Mouse (Mus musculus) forebrain, embryonic 11.5 days (tissue): Measurements from ENCODE around the gene Iffo1. TPM values are rescaled to one million over a fixed set of nuclear protein-coding genes. Genes with fewer than 3 reads are reported as not detected.
A peak's percentile ranks its signal among the peaks of the same experiment; 100 is the strongest.

Source experiments
- ATAC-seq: fragments of 200-750 bp; cut with Nextera tagmentation; replicated peaks from 2 replicates; pipeline ENCODE4 v1.8.0; 2017; ENCODE audit warnings: moderate TSS enrichment; ENCODE audit not compliant: low FRiP score
- DNase-seq: peaks from one replicate; pipeline ENCODE4 v3.0.0-alpha.2; 2017; ENCODE audit warnings: low spot score
- H3K27ac ChIP-seq: fragments of 300-500 bp; sonication (generic); 2 replicates; pipeline ENCODE4 v1.5.1; 2014; ENCODE audit warnings: low read depth, low read length
- H3K27me3 ChIP-seq: fragments of 300-500 bp; sonication (generic); 2 replicates; pipeline ENCODE4 v1.6.1; 2014; ENCODE audit warnings: mild to moderate bottlenecking, low read length, mixed read lengths; ENCODE audit not compliant: control insufficient read depth, insufficient read depth
- H3K36me3 ChIP-seq: fragments of 300-500 bp; sonication (generic); 2 replicates; pipeline ENCODE4 v1.6.1; 2014; ENCODE audit warnings: mild to moderate bottlenecking, low read length, moderate library complexity, mixed read lengths; ENCODE audit not compliant: control insufficient read depth, insufficient read depth
- H3K4me1 ChIP-seq: fragments of 300-500 bp; sonication (generic); replicated peaks from 2 replicates; pipeline ENCODE4 v1.6.1; 2014; ENCODE audit warnings: low read length, mixed read lengths; ENCODE audit not compliant: control insufficient read depth, insufficient read depth
- H3K4me2 ChIP-seq: fragments of 300-500 bp; sonication (generic); 2 replicates; pipeline ENCODE4 v1.6.1; 2014; ENCODE audit warnings: low read depth, mild to moderate bottlenecking, low read length, moderate library complexity, mixed read lengths; ENCODE audit not compliant: severe bottlenecking
- H3K4me3 ChIP-seq: fragments of 300-500 bp; sonication (generic); 2 replicates; pipeline ENCODE4 v1.5.1; 2014; ENCODE audit warnings: low read depth, low read length
- H3K9ac ChIP-seq: fragments of 300-500 bp; sonication (generic); 2 replicates; pipeline ENCODE4 v1.6.1; 2014; ENCODE audit warnings: low read length
- H3K9me3 ChIP-seq: fragments of 300-500 bp; sonication (generic); 2 replicates; pipeline ENCODE4 v1.6.1; 2016; ENCODE audit warnings: low read length, mixed read lengths; ENCODE audit not compliant: control insufficient read depth
- WGBS: fragments of 180-500 bp; shearing (Covaris S2); extraction: QIAGEN DNeasy Blood & Tissue Kit; methylation state at CpG from one replicate; pipeline ENCODE4 v1.1.7; 2014; 5-methylcytosine and 5-hydroxymethylcytosine counted together
- polyA plus RNA-seq: library from polyadenylated mRNA; unstranded; fragments of >200 nt; fragmentation: Nextera tagmentation; extraction: Ambion mirVana; gene quantifications from 2 replicates; pipeline ENCODE4 v1.2.1, GENCODE M21; 2014

Gene Iffo1
- polyA plus RNA-seq, 1 experiment from 2014 or later = 12.3 TPM

GRCm38 (mm10) chr6:125166861-125167650 is 22.0 kb downstream of the Iffo1 start:
- peak overlapping the region; percentile 96; the same call in 1 of the 2 replicates for H3K4me3 ChIP-seq
- ATAC-seq (no peak), DNase-seq (peak; percentile 75)
- peak overlapping the region; percentile 88 for H3K27ac ChIP-seq
- peak overlapping the region; percentile 99 for H3K9ac ChIP-seq
- H3K4me1 ChIP-seq = peaks cover 26% of the 10 kb centered on the region
- peaks cover 29% of the 10 kb centered on the region for H3K36me3 ChIP-seq
- no peaks in the 10 kb centered on the region for H3K27me3 ChIP-seq
- no peaks in the 10 kb centered on the region for H3K9me3 ChIP-seq
- WGBS = 15% methylated on average over 10 of the region's 10 CpGs
- H3K4me2 ChIP-seq = peak overlapping the region; percentile 76

DNA sequence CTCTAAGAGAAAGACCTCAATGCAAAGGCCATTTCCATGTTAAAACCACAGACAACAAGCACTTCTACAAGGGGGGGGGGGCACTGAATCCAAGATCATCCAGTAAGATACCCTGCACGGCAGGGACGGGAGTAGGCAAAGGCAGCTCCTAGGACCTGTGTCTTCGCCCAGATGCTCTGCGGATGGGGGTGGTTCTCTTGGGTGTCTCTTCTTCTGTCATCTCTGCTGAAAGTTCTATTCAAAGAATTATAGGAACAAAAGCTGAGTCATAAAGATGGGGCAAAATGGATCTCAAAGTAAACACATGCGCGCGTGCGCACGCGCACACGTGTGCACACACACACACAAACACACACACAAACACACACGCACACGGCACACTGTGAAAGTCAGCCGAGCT is 23.0 kb downstream of the Iffo1 start:
- WGBS = 92% methylated on average over 14 of the region's 14 CpGs
- Histone ChIP-seq H3K9ac (no peak overlapping the region), H3K4me3 (no peak overlapping the region), H3K4me2 (no peak overlapping the region), H3K4me1 (peaks cover 25% of the 10 kb centered on the region), H3K27me3 (no peaks in the 10 kb centered on the region), H3K9me3 (no peaks in the 10 kb centered on the region), H3K36me3 (peaks cover 37% of the 10 kb centered on the region), H3K27ac (peak overlapping the region; percentile 88; the same call in 1 of the 2 replicates)
- DNase-seq (no peak), ATAC-seq (no peak)

DNA sequence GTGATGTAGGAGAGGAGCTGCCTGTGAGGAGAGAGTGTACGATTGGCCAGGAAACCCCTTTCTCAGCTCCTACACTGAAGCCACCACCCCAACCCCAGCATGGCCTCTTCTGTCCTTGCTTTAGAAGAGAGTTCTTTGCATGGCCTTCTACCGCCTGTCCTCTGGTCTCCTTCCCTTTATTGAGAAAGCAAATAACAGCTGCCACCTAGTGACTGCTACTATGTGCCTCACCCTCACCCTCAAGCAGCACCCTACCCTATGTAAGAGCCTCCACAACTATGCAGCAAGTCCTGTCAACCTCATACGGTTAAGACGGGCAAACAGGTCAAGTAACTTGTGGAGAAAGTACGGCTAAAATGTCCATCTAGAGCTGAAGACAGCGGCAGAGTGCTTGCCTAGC is 25.2 kb downstream of the Iffo1 start:
- no peak overlapping the region for H3K9ac ChIP-seq
- no peak overlapping the region for H3K4me3 ChIP-seq
- no peaks in the 10 kb centered on the region for H3K9me3 ChIP-seq
- H3K4me2 ChIP-seq = no peak overlapping the region
- DNase-seq (no peak), ATAC-seq (no peak)
- 90% methylated on average over 6 of the region's 6 CpGs for WGBS
- peaks cover 16% of the 10 kb centered on the region for H3K4me1 ChIP-seq
- no peak overlapping the region for H3K27ac ChIP-seq
- H3K36me3 ChIP-seq = peaks cover 46% of the 10 kb centered on the region
- no peaks in the 10 kb centered on the region for H3K27me3 ChIP-seq

DNA sequence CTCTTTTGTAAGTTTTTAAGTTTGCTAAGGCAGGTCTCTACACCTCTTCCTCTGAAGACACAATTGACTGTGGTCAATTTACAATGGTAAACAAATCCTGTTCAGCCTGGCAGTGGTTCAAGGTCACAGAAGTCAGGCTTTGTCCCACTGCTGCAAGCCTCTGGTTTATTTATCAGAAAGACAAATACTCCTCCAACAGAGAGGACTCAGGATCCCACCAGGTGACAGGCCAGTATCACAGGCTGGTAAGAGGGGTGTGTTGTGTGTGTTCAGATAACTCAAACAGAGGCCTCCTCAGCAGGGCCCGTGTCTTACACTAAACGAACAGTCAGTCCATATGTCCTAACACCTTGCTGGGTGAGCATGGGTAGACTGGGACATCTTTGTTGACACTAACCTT is 27.4 kb downstream of the Iffo1 start:
- Histone ChIP-seq H3K27me3 (no peaks in the 10 kb centered on the region), H3K4me1 (peaks cover 3% of the 10 kb centered on the region), H3K4me3 (no peak overlapping the region), H3K9ac (no peak overlapping the region), H3K4me2 (no peak overlapping the region), H3K36me3 (peaks cover 59% of the 10 kb centered on the region), H3K27ac (no peak overlapping the region), H3K9me3 (no peaks in the 10 kb centered on the region)
- ATAC-seq (no peak), DNase-seq (no peak)
- 85% methylated on average over 2 of the region's 2 CpGs for WGBS

- H3K4me1 ChIP-seq = no peaks in the 10 kb centered on the region
- no peak overlapping the region for H3K27ac ChIP-seq
- H3K4me2 ChIP-seq = no peak overlapping the region
- H3K27me3 ChIP-seq = no peaks in the 10 kb centered on the region
- H3K9me3 ChIP-seq = no peaks in the 10 kb centered on the region
- DNase-seq (no peak), ATAC-seq (no peak)
- peaks cover 67% of the 10 kb centered on the region for H3K36me3 ChIP-seq
- over 99% methylated on average over 7 of the region's 7 CpGs for WGBS
- H3K9ac ChIP-seq = no peak overlapping the region
- H3K4me3 ChIP-seq = no peak overlapping the region
These were observed 28.2 kb downstream of the Iffo1 start for GRCm38 (mm10) chr6:125173256-125173655.

GRCm38 (mm10) chr6:125175469-125175868 is 30.4 kb downstream of the Iffo1 start:
- no peak overlapping the region for H3K4me3 ChIP-seq
- no peak overlapping the region for H3K4me2 ChIP-seq
- WGBS = 95% methylated on average over 5 of the region's 5 CpGs
- no peak for ATAC-seq
- H3K4me1 ChIP-seq = no peaks in the 10 kb centered on the region
- H3K9ac ChIP-seq = no peak overlapping the region
- H3K27ac ChIP-seq = no peak overlapping the region
- H3K36me3 ChIP-seq = peaks cover 64% of the 10 kb centered on the region
- H3K9me3 ChIP-seq = no peaks in the 10 kb centered on the region
- DNase-seq = no peak
- H3K27me3 ChIP-seq = no peaks in the 10 kb centered on the region

DNA sequence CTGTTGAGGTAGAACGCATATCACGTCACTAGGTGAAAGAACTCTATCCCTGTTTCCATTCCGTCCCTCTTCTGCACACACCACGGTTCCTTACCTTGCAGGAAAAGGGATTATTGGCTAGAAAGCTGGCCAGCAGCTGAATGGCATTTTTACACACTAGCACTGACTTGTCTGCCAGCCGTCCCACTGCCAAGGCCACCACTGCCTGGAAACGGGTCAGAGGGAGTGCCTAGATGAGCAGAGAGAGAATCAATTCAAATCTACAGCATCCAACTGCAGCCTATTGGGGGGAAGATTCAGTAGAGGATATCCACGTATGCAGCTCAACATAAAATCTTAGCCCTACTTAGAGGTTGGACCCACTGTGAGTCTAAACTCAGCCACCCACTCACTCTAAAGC is 34.6 kb downstream of the Iffo1 start:
- no peak overlapping the region for H3K27ac ChIP-seq
- peaks cover 59% of the 10 kb centered on the region for H3K36me3 ChIP-seq
- DNase-seq = peak; percentile 34
- no peaks in the 10 kb centered on the region for H3K9me3 ChIP-seq
- no peak overlapping the region for H3K9ac ChIP-seq
- no peaks in the 10 kb centered on the region for H3K27me3 ChIP-seq
- H3K4me1 ChIP-seq = no peaks in the 10 kb centered on the region
- no peak overlapping the region for H3K4me2 ChIP-seq
- no peak overlapping the region for H3K4me3 ChIP-seq
- WGBS = 93% methylated on average over 7 of the region's 7 CpGs
- no peak for ATAC-seq

DNA sequence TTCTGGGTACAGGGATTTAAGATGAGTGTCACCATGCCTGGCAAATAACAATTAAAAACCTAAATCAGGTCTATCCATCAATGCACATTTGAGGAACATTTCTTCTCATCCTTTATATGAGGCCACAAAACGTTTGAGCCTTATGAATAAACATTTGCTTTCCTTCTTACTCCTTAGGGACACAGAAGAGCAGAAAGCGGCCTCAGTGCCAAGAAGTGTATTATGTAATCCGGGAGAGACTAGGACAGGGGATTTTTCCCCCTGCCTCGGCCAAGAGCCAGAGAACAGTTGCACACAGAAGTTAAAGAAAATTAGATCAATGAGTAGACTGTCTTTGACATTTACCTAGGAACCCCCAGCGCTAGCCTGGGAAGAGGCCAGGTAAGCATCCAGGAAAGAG is 37.1 kb downstream of the Iffo1 start:
- no peak for ATAC-seq
- WGBS = 86% methylated on average over 5 of the region's 5 CpGs
- H3K9me3 ChIP-seq = no peaks in the 10 kb centered on the region
- no peaks in the 10 kb centered on the region for H3K27me3 ChIP-seq
- H3K27ac ChIP-seq = no peak overlapping the region
- no peak overlapping the region for H3K4me3 ChIP-seq
- DNase-seq = peak; percentile 19
- peaks cover 52% of the 10 kb centered on the region for H3K36me3 ChIP-seq
- H3K9ac ChIP-seq = no peak overlapping the region
- H3K4me2 ChIP-seq = no peak overlapping the region
- H3K4me1 ChIP-seq = no peaks in the 10 kb centered on the region

DNA sequence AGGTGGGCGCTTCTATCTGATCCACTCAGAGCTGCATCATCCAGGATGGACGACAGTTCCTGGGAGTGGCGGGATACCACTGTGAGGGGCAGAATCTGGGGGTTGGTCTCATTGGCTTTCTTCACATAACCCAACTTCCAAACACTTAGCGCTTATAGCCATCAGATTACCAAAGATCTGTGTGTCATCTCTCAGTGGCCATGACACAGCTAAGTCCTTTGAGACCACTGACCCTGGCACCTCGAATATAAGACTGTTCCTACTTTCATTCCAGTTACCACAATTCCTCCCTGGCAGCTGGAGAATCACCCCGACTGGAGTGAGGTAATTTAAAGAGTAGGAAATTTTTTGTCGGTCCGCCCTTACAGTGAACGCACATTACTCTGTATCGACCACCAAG is 41.2 kb downstream of the Iffo1 start:
- H3K4me1 ChIP-seq = 0 out of 2 replicates have a peak, but pooled peaks cover 2% of the 10 kb centered on the region
- ATAC-seq (no peak), DNase-seq (peak; percentile 30)
- peaks cover 41% of the 10 kb centered on the region for H3K36me3 ChIP-seq
- H3K4me3 ChIP-seq = no peak overlapping the region
- no peak overlapping the region for H3K9ac ChIP-seq
- no peaks in the 10 kb centered on the region for H3K27me3 ChIP-seq
- WGBS = 95% methylated on average over 10 of the region's 10 CpGs
- no peak overlapping the region for H3K4me2 ChIP-seq
- no peaks in the 10 kb centered on the region for H3K9me3 ChIP-seq
- no peak overlapping the region for H3K27ac ChIP-seq
